Mouse (Mus musculus): ENCODE data around the gene Vav3.

The Vav3 gene

GRCm38 (mm10) chr3:109351956-109352684 is 11.7 kb downstream of the Vav3 start:
- in situ Hi-C loops (cut with MboI, MseI), result no loop called here

GRCm38 (mm10) chr3:109352690-109353089 is 12.2 kb downstream of the Vav3 start:
- in situ Hi-C loops (cut with MboI, MseI), result no loop called here

- in situ Hi-C loops (cut with MboI, MseI), result no loop called here
These were observed 13.4 kb downstream of the Vav3 start for GRCm38 (mm10) chr3:109353814-109354213.

- in situ Hi-C loops (cut with MboI, MseI), result no loop called here
These were observed 14.7 kb downstream of the Vav3 start for GRCm38 (mm10) chr3:109355158-109355557.

GRCm38 (mm10) chr3:109360746-109361145 is 20.3 kb downstream of the Vav3 start:
- in situ Hi-C loops (cut with MboI, MseI), result no loop called here

GRCm38 (mm10) chr3:109361882-109362281 is 21.4 kb downstream of the Vav3 start:
- in situ Hi-C loops (cut with MboI, MseI), result no loop called here

GRCm38 (mm10) chr3:109362310-109362709 is 21.9 kb downstream of the Vav3 start:
- in situ Hi-C loops (cut with MboI, MseI), result no loop called here

- in situ Hi-C loops (cut with MboI, MseI), result no loop called here
These were observed 23.1 kb downstream of the Vav3 start for GRCm38 (mm10) chr3:109363522-109363921.

GRCm38 (mm10) chr3:109365875-109366274 is 25.4 kb downstream of the Vav3 start:
- in situ Hi-C loops (cut with MboI, MseI), result no loop called here

- in situ Hi-C loops (cut with MboI, MseI), result no loop called here
These were observed 26.0 kb downstream of the Vav3 start for GRCm38 (mm10) chr3:109366411-109366851.

GRCm38 (mm10) chr3:109368383-109369289 is 28.2 kb downstream of the Vav3 start:
- in situ Hi-C loops (cut with MboI, MseI), result no loop called here

- in situ Hi-C loops (cut with MboI, MseI), result no loop called here
These were observed 31.1 kb downstream of the Vav3 start for GRCm38 (mm10) chr3:109371576-109371975.

GRCm38 (mm10) chr3:109372678-109373077 is 32.2 kb downstream of the Vav3 start:
- in situ Hi-C loops (cut with MboI, MseI), result no loop called here

GRCm38 (mm10) chr3:109378278-109378677 is 37.8 kb downstream of the Vav3 start:
- in situ Hi-C loops (cut with MboI, MseI), result no loop called here

GRCm38 (mm10) chr3:109378684-109379083 is 38.2 kb downstream of the Vav3 start:
- in situ Hi-C loops (cut with MboI, MseI), result no loop called here

- in situ Hi-C loops (cut with MboI, MseI), result no loop called here
These were observed 48.3 kb downstream of the Vav3 start for GRCm38 (mm10) chr3:109388730-109389129.

- in situ Hi-C loops (cut with MboI, MseI), result no loop called here
These were observed 61.1 kb downstream of the Vav3 start for GRCm38 (mm10) chr3:109401527-109401926.

- in situ Hi-C loops (cut with MboI, MseI), result no loop called here
These were observed 70.8 kb downstream of the Vav3 start for GRCm38 (mm10) chr3:109411294-109411693.

- in situ Hi-C loops (cut with MboI, MseI), result no loop called here
These were observed 80.0 kb downstream of the Vav3 start for GRCm38 (mm10) chr3:109420403-109420802.

- in situ Hi-C loops (cut with MboI, MseI), result no loop called here
These were observed 80.6 kb downstream of the Vav3 start for GRCm38 (mm10) chr3:109421019-109421418.

GRCm38 (mm10) chr3:109423440-109424079 is 83.1 kb downstream of the Vav3 start:
- in situ Hi-C loops (cut with MboI, MseI), result no loop called here

- in situ Hi-C loops (cut with MboI, MseI), result no loop called here
These were observed 90.8 kb downstream of the Vav3 start for GRCm38 (mm10) chr3:109431285-109431684.

All from T-helper 17 cell (primary cell).